Mouse (Mus musculus): ENCODE data around the gene Klhl41.

Gene Klhl41

DNA sequence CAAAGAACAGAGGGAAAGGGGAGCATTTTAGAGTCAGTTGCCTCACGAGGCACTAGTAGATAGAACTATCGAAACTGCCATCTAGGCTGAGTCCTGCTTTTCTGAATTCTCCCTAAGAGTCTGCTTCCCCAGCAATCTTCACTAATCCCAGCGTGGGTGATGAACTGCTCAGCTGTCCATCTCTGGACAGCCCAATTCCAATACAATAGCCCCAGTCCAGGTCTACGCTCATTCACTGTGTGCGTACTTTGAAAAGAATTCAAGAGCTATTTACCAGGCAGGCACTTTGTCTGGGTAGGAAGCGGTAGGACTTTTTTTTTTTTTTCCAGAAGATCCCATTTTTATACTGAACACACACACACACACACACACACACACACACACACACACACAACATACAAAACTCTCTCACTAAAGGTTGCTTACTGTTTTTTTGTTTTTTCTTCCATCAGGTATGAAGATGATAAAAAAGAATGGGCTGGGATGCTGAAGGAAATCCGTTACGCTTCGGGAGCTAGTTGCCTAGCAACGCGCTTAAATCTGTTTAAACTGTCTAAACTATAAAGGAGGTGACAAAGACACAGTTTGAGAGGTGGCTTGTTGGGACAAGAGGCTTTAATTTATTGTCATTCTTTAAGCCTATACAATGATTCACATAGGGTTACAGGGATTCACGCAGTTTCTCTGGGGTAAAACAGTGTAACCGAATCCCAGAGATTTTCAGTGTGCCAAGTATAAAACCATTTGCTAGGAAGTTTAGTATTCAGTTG lies 13.3 kb downstream of the Klhl41 start:
- no peak for DNase-seq (ENCODE audit: low spot score)

DNA sequence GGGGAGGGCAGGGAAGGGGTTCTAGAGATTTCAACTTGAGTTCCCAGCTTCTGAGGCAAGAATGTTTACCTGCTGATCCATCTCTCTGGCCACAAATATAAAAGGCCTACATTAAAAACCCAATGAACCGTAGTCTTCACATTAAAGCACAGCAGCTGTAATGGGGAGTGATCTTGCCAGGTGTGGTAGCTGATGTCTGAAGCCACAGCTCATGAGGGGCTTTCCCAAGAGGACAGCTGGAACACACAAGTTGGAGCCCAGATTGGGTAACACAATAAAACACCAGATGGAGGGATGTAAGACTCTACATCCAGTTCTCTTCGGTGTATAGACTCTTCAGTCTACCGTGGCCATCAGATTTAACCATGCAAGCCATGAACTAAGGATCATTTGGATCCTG lies 14.6 kb downstream of the Klhl41 start:
- DNase-seq (ENCODE audit: low spot score) = no peak

DNA sequence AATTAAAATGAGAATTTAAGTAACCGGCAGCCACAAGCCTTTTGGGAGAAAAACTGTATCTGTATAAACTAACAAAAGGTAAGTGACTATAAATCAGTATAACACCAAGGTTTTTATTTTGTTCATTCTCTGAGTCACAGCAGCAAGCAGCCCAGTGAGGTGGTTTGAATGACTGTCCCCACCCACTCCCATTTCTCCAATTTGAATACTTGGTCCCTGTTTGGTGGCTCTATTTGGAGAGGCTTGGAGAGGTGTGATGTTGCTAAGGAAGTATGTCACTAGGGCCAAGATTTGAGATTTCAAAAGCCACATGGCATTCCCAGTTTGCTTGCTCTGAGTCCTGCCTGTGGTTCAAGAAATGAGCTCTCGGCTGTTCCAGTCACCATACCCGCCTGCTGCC lies 20.3 kb downstream of the Klhl41 start:
- no peak for DNase-seq (ENCODE audit: low spot score)

DNA sequence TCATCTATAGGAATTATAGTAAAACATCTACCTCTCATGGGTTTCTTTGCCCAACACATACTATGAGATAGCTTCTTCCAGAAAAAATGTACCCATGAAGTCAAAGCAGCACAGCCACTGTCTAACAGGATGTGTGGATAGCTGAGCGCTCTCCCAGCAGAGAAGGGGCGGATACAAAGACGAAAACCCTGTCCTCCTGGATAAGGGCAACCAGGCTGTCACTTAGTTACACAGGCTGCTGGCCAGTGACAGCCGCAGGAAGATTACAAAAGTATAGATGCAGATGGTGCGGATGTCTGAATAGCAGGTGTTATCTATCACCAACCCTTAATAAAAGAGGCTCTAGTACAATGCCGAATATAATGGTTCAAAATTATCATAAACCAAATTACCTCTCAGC lies 20.9 kb downstream of the Klhl41 start:
- no peak for DNase-seq (ENCODE audit: low spot score)

DNA sequence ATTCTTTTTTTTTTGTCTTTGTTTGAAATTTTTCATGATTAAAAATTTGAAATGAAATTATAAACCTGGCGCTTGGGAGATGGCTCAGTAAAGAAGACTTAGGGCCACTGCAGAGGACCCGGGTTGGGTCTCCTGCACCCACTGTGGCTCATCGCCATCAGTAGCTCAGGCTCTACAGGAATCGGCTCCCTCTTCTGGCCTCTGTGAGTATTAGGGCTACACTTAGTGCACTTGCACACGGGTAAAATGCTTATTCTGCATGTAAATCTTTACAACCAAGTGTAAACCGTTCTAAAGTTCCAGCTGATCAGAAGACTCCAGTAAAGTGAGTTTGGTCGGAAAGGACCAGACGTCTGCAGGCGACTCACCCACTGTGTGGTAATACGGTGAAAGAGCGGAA lies 23.6 kb downstream of the Klhl41 start:
- DNase-seq (ENCODE audit: low spot score) = no peak

DNA sequence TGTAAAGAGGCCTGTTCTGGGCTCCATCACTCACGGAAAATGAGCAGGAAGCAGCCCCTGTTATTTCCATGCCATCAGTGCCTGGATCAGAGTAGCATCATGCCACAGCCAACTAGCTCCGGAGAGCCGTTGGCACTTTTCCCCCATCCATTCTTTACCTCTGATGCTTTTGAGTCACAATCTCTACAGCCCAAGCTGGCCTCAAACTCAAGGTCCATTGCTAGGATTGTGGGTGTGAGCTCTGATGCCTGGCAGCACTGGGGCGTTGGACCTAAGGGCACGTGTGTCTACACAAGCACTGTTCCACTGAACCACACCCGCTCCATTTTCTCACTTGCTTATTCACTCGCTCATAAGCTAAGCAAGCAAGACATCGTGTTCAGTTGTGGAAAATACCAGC lies 30.5 kb downstream of the Klhl41 start:
- no peak for DNase-seq (ENCODE audit: low spot score)

DNA sequence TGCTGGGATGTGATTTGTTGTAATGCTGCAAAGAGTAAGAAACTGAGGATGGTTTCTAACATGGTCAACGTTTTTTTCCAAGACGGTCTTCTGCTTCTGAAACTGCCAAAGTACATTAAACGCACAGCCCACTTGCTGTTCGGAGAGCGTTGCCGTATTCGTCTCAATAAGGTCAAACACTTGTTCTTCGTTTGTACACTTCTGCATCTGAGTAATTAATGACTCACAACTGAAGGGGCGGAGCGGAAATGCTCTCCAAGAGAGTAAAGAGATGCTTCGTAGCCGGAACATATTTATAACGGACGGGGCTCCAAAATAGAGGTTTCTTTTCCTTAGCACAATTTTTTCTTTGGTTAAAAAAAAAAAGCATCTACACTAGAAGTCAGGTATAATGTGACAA lies 42.3 kb downstream of the Klhl41 start:
- DNase-seq (ENCODE audit: low spot score) = no peak

DNA sequence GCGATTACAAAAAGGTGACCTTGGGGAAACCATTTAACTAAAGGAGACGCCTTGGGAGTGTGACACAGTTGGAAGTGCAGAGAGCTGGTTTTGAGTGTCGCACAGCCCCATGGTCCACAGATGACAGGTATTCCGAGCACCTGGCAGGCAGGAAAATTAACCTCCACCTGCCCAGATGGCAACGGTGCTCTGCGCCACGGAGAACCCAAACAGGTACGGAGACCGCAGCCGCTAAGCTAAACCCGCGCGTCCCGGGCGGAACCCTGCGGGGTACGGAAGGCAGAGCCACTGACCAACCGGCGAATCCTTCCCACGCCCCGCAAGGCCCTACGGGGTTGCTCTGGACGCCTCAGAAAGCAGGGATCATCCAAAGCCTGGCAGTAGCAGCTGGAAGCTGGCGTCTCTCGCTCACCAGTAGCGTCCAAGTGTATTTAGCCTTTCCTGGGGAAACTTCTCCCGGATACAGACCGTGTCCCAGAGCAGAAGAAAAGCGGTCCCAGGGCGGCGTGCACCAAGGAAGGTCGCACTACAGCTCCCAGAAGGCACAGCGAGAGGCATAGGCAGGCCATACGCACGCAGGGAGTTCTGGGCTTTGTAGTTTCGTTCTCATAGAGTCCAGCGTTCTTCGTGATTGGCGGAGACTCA lies 43.2 kb downstream of the Klhl41 start, which contains the start of gene Fastkd1:
Gene Fastkd1, minus strand, starts transcription at position 536 of the 645 bp plus-strand sequence.
- peak; percentile 90 for DNase-seq (ENCODE audit: low spot score)

DNA sequence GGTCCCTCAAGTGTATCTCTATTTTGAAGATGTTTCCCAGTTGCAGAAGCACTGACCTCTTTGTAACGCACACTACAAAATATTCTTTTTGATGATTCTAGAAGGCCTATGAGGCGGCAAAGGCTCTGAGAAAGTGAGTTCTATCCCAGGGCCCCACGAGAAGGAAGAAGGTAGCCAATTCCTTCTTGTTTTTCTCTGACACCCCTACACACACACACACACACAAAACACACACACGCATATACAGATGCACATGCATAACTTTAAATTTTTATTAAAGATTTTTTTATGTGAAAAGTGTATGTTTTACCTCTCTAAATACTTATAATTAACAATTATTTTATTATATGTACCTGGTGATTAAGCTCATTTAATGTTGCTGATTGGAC lies 43.7 kb downstream of the Klhl41 start:
- no peak for DNase-seq (ENCODE audit: low spot score)

DNA sequence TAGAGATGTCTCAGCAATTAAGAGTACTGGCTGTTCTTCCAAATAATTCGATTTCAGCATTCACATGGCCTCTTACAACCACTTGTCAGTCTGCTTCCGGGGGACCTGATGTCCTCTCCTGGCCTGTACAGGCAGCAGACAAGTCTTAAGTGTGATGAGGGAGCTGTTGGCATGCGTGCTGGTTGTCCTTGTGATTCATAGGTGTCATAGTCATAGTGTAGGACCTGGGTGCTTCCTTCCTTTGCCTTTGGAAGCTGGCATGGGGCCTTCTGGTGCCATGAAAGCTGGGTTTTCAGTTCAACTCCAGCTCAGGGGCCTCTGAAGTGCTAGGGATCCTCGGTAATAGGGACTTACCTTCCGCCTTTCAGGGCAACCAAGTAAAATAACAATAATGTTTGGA lies 44.2 kb downstream of the Klhl41 start:
- no peak for DNase-seq (ENCODE audit: low spot score)

DNA sequence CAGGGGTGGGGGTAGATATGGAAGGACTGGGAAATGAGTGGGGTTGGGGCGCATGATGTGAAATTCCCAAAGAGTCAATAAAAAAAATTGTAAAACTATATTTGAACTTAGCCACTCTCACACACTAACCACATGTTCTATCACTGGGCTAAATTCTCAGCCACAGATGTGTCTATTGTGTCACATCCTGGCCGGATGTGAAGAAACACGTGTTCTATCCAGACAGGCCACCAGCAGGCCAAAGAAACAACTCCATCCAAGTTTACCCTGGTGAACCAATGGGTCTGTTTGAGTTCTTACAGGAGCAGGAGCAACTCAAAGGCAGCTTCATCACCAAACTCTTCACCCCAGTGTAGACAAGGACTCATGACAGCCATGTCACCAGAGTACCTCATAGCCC lies 46.6 kb downstream of the Klhl41 start:
- no peak for DNase-seq (ENCODE audit: low spot score)

DNA sequence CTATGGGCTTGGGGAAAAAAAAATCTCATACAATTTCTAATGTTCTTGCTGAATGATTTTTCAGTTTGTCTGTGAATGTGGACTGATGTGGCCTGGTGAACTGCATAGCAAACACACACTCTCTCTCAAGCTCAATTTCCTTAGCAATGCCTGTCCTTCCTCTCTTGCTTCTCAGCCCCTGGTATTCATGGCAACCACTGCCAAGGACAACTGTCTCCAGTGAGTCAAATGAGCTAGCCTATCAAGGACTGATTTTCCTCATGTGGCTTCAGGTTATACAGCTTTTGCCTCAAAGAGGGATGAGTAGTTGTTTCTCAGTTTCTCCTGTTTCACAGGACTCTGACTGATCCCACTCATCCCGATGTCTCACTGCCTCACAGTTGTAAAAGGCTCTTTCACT lies 49.2 kb downstream of the Klhl41 start:
- DNase-seq (ENCODE audit: low spot score) = no peak

DNA sequence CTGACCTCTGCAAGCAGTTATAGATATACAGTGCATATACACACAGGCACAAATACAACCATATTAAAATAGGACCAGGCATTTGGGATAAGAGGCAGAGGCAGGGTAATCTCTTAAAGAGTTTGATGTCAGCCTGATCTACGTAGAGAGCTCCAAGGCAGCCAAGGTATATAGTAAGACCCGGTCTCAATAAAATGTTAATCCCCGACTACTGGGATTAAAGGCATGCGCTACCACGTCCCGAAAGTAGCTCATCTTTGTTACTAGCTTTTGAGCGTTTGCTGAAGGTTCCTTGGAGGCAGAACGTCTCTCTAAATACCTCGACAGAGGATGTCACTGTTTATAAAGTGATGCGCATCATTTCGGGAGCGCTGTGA lies 52.3 kb downstream of the Klhl41 start, which contains the start of gene Ppig:
Gene Ppig, plus strand, starts transcription at position 273 of the 377 bp plus-strand sequence.
- DNase-seq (ENCODE audit: low spot score) = no peak

DNA sequence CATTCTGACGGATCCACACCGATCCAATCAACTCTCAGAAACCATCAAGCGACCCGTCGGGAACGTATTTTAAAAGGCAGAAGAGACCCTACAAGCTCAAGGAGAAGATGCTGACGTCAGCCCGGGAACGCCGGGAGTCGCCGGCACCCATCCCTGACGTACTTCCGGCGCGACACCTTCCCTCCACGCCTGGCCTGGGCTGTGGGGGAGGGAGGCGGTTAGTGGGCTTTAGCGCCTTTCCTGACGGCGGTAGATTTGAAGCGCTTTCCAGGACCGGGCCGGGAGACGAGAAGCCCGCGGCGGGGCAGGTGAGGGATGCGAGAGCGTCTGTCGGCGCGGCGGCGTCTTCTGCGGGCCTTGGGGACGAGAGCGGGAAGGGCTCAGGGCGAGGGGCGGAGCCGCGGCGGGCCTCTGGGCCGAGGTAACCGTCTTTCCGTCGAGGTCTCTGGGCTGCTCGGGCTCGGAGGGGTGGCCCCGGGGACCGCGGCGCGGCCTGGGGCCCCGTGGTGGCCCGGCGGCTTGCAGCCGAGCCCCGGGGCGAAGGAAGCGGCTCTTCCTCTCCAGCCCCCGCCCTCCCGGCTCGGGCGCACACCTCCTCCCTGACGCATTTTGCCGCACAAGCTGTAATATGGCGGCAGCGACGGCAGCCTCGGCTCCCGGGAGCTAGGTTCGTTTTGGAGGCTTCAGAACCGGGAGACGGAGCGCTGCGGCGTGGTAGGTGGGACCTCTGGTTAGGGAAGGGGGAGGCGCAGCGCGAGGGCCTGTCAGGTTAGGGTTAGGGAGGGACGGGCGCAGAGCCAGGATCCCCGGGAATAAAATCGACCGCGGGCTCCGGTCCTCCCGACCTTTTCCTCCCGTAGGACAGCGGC lies 53.0 kb downstream of the Klhl41 start:
- peak; percentile 92 for DNase-seq (ENCODE audit: low spot score)

DNA sequence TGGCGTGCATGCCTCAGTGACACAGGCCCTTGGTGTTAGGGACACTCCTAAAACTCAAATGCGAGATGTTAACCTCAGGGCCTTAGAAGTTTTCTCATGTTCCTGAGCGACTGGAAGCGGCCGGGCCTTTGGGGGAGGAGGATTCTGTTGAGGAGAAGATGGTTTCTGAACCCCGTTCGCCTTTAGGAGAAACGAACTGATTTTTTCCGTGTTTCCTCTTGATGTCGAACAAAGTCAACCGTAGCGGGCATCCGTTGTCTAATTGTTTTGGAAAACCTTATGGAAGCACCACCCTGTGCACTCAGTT lies 53.6 kb downstream of the Klhl41 start:
- no peak for DNase-seq (ENCODE audit: low spot score)
